Mouse (Mus musculus) intestine, postnatal 0 days (tissue): Measurements from ENCODE around the gene Tmem245. TPM values are rescaled to one million over a fixed set of nuclear protein-coding genes. Genes with fewer than 3 reads are reported as not detected.
A peak's percentile ranks its signal among the peaks of the same experiment; 100 is the strongest.

Source experiments
- ATAC-seq: fragments of 200-750 bp; cut with Nextera tagmentation; 2 replicates; pipeline ENCODE4 v1.8.0; 2017; ENCODE audit warnings: mild to moderate bottlenecking, moderate TSS enrichment, moderate library complexity
- H3K27ac ChIP-seq: fragments of 300-500 bp; sonication (generic); 2 replicates; pipeline ENCODE4 v1.5.1; 2014; ENCODE audit warnings: mild to moderate bottlenecking, low read depth, low read length, moderate library complexity
- H3K27me3 ChIP-seq: fragments of 300-500 bp; sonication (generic); replicated peaks from 2 replicates; pipeline ENCODE4 v1.6.1; 2014; ENCODE audit warnings: low read length, mixed read lengths; ENCODE audit not compliant: control insufficient read depth, insufficient read depth
- H3K36me3 ChIP-seq: fragments of 300-500 bp; sonication (generic); 2 replicates; pipeline ENCODE4 v1.6.1; 2014; ENCODE audit warnings: mild to moderate bottlenecking, moderate library complexity; ENCODE audit not compliant: control insufficient read depth, insufficient read depth
- H3K4me1 ChIP-seq: fragments of 300-500 bp; sonication (generic); replicated peaks from 2 replicates; pipeline ENCODE4 v1.6.1; 2014; ENCODE audit warnings: antibody characterized with exemption, low read length, mixed read lengths; ENCODE audit not compliant: control insufficient read depth, insufficient read depth
- H3K4me2 ChIP-seq: fragments of 300-500 bp; sonication (generic); replicated peaks from 2 replicates; pipeline ENCODE4 v1.6.1; 2014; ENCODE audit warnings: low read depth, mild to moderate bottlenecking, moderate library complexity
- H3K4me3 ChIP-seq: fragments of 300-500 bp; sonication (generic); 2 replicates; pipeline ENCODE4 v1.5.1; 2014; ENCODE audit warnings: low read depth, low read length
- H3K9ac ChIP-seq: fragments of 300-500 bp; sonication (generic); 2 replicates; pipeline ENCODE4 v1.6.1; 2014; ENCODE audit warnings: mild to moderate bottlenecking, low read depth, low read length
- H3K9me3 ChIP-seq: fragments of 300-500 bp; sonication (generic); 2 replicates; pipeline ENCODE4 v1.6.1; 2016; ENCODE audit warnings: mixed run types; ENCODE audit not compliant: control insufficient read depth
- CTCF ChIP-seq: sonication (generic); IDR thresholded peaks from 2 replicates; pipeline ENCODE4 v1.5.1; 2016; ENCODE audit warnings: low read depth, mild to moderate bottlenecking, control low read depth, antibody characterized with exemption, moderate library complexity
- WGBS: fragments of 180-500 bp; shearing (Covaris S2); extraction: QIAGEN DNeasy Blood & Tissue Kit; methylation state at CpG from one replicate; pipeline ENCODE4 v1.1.7; 2014; 5-methylcytosine and 5-hydroxymethylcytosine counted together
- polyA plus RNA-seq: library from polyadenylated mRNA; unstranded; fragments of >200 nt; fragmentation: Nextera tagmentation; extraction: Ambion mirVana; gene quantifications from 2 replicates; pipeline ENCODE4 v1.2.1, GENCODE M21; 2015

The Tmem245 gene
- polyA plus RNA-seq, 1 experiment from 2014 or later = 3.3 TPM

DNA sequence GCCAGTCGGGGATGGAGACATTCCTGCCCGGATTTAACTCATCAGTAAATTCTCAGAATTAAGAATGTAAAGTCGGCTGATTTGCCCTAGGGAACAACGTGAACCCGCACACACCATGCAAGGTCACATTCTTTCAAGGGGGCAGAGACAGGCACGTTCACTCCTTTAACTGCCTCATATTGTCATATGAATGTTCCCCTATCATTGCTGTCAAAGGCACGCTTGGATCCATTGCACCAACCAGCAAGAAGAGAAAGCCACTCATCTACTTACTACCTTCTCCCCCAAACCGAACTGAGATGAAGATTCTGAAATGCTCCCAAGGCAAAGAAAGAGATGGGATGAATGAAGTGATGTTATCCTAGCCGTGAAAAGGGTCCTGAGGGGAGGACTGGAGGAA is 88.5 kb downstream of the Tmem245 start:
- WGBS = 78% methylated on average over 9 of the region's 9 CpGs
- Histone ChIP-seq H3K4me1 (0 out of 2 replicates have a peak, but pooled peaks cover 3% of the 10 kb centered on the region), H3K27ac (no peak overlapping the region), H3K4me3 (no peak overlapping the region), H3K27me3 (no peaks in the 10 kb centered on the region), H3K9ac (no peak overlapping the region), H3K9me3 (no peaks in the 10 kb centered on the region), H3K36me3 (no peaks in the 10 kb centered on the region), H3K4me2 (no peak overlapping the region)
- ATAC-seq = no peak
- no peak for TF ChIP-seq CTCF

DNA sequence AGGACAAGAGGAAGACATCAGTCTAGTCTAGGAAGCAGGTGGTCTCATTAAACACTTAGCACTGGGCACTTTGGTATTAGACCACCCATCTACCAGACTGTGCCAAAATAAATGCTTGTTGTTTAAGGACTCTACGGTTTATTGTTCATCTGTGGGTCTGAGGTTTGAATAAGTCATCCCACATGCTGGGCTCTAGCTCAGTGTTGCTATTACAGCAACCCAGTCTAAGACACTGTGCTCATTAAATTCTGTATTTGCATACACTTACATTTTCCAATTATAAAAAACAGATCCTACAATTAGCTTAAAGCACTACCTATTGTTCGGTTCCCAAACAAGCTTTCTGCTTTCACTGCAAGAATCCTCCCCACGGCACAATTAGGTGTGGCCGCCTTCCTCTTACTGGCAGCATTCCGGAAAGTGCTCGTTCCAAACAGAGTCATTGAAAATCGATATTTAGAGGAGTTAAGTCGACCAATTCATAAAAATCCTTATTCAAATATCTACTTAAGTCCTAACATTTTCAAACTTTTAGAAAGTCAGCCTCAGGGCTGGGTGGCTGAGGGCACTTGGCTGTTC is 90.8 kb downstream of the Tmem245 start:
- no peaks in the 10 kb centered on the region for H3K27me3 ChIP-seq
- H3K27ac ChIP-seq = no peak overlapping the region
- no peaks in the 10 kb centered on the region for H3K9me3 ChIP-seq
- no peak overlapping the region for H3K9ac ChIP-seq
- H3K4me1 ChIP-seq = 0 out of 2 replicates have a peak, but pooled peaks cover 3% of the 10 kb centered on the region
- TF ChIP-seq CTCF = no peak
- no peak overlapping the region for H3K4me3 ChIP-seq
- H3K4me2 ChIP-seq = no peak overlapping the region
- 81% methylated on average over 8 of the region's 8 CpGs for WGBS
- ATAC-seq = no peak
- no peaks in the 10 kb centered on the region for H3K36me3 ChIP-seq

DNA sequence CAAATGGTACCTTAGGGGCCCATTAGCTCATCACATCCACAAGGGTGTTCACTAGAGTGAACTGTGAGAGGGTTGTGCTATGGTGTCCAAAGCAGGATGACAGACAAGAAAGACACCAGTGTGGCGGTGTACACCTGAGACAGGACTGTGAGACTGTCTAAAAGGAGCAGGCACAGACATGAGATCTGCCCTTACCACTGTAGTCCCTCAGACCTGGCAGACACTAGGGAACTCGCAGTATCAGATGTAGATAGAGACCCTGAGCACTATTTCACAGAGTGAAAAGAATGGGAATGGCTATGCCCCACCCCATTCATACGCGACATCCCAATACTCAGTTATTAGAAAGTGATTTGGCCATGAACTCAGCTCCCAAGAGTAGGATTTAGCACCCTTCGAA is 91.3 kb downstream of the Tmem245 start:
- WGBS = 91% methylated on average over 5 of the region's 5 CpGs
- H3K9me3 ChIP-seq = no peaks in the 10 kb centered on the region
- no peak overlapping the region for H3K9ac ChIP-seq
- no peaks in the 10 kb centered on the region for H3K36me3 ChIP-seq
- H3K4me1 ChIP-seq = 0 out of 2 replicates have a peak, but pooled peaks cover 3% of the 10 kb centered on the region
- no peak for ATAC-seq
- no peak overlapping the region for H3K4me3 ChIP-seq
- no peak overlapping the region for H3K4me2 ChIP-seq
- no peak overlapping the region for H3K27ac ChIP-seq
- no peak for TF ChIP-seq CTCF
- H3K27me3 ChIP-seq = no peaks in the 10 kb centered on the region

DNA sequence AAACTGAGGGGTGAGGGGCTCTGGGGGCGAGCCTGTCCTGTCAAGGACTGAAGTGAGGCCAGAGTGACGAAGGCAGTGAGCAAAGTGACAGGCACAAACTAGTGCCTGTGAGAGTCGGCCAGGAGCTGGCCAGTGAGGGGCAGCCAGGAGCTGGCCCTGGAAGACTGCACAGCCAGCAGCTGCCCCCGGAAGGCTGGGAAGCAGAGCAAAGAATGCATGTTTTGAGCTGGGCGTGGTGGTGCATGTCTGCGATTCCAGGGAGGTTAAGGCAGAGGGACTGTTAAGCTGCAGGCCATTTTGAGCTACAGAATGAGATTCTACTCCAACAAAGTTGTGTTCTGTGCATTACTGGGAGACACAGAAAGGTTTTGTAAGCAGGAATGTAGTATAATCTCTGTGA is 96.5 kb downstream of the Tmem245 start:
- ATAC-seq = no peak

DNA sequence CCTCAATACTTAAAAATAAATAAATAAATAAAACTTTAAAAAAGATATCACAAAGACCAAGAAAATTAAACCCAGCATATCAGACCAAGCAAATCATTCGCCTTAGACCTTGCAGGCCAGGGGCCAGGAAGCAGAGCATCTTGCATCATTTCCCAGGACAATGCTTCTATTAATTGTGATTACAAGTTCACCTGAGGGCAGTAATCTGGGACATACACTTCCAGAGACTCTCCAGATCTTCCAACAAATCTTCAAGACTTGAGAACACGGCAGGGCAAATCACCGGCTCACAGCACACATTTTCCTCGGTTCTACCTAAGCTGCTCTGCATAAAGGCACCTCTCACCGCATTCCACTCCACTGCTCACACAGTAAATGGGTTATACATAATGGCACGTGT is 99.2 kb downstream of the Tmem245 start:
- 89% methylated on average over 6 of the region's 6 CpGs for WGBS
- Histone ChIP-seq H3K4me1 (no peaks in the 10 kb centered on the region), H3K4me2 (no peak overlapping the region), H3K27ac (no peak overlapping the region), H3K9ac (no peak overlapping the region), H3K27me3 (no peaks in the 10 kb centered on the region), H3K4me3 (no peak overlapping the region), H3K9me3 (no peaks in the 10 kb centered on the region), H3K36me3 (peaks cover 5% of the 10 kb centered on the region; the same call in 1 of the 2 replicates)
- TF ChIP-seq CTCF = no peak
- no peak for ATAC-seq

More for the DNA sequence above, 96.5 kb downstream of the Tmem245 start:
- Histone ChIP-seq H3K4me1 (no peaks in the 10 kb centered on the region), H3K4me2 (no peak overlapping the region), H3K27ac (no peak overlapping the region), H3K9me3 (no peaks in the 10 kb centered on the region), H3K9ac (no peak overlapping the region), H3K27me3 (no peaks in the 10 kb centered on the region), H3K36me3 (no peaks in the 10 kb centered on the region), H3K4me3 (no peak overlapping the region)
- TF ChIP-seq CTCF = peak; percentile 40
- WGBS = 38% methylated on average over 6 of the region's 6 CpGs

DNA sequence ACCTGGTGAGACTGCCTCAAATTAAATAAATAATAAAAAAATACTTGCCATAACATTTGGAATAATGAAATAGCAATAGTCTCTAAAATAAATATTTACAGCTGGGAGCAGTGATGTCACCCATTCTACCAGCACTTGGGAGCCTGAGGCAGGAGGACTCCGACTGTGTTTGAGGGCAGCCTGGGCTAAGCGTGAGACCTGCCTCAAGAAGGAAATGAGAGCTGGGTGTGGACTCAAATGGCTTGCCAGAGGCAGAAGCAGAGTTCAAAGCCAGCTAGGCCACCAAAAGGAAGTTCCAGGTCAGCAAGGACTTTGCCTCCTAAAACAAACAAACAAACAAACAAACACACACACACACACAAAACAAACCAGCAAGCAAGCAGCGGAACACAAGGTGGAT is 99.8 kb downstream of the Tmem245 start:
- H3K9ac ChIP-seq = no peak overlapping the region
- H3K4me2 ChIP-seq = no peak overlapping the region
- WGBS = 94% methylated on average over 3 of the region's 3 CpGs
- no peak overlapping the region for H3K4me3 ChIP-seq
- H3K36me3 ChIP-seq = peaks cover 5% of the 10 kb centered on the region; the same call in 1 of the 2 replicates
- H3K27ac ChIP-seq = no peak overlapping the region
- no peaks in the 10 kb centered on the region for H3K4me1 ChIP-seq
- no peaks in the 10 kb centered on the region for H3K9me3 ChIP-seq
- no peak for ATAC-seq
- no peak for TF ChIP-seq CTCF
- no peaks in the 10 kb centered on the region for H3K27me3 ChIP-seq
